Mouse (Mus musculus): Measurements from ENCODE around the gene Tnfrsf26. TPM values are rescaled to one million over a fixed set of nuclear protein-coding genes. Genes with fewer than 3 reads are reported as not detected.

Tnfrsf26 gene
- polyA plus RNA-seq, 1 experiment from 2014 or later: 0.30 TPM

- Histone ChIP-seq H3K27ac (ENCODE audit: low read depth) (no peak overlapping the region), H3K27me3 (replicated peaks; ENCODE audit: control insufficient read depth, insufficient read depth, low read length) (no peaks in the 10 kb centered on the region), H3K4me1 (replicated peaks; ENCODE audit: control insufficient read depth, insufficient read depth, low read length) (no peaks in the 10 kb centered on the region), H3K9me3 (ENCODE audit: control insufficient read depth, low read length) (no peaks in the 10 kb centered on the region), H3K36me3 (ENCODE audit: control insufficient read depth, insufficient read depth, low read length) (no peaks in the 10 kb centered on the region), H3K9ac (ENCODE audit: low read length) (no peak overlapping the region), H3K4me2 (ENCODE audit: low read length) (no peak overlapping the region), H3K4me3 (ENCODE audit: low read depth, low read length) (no peak overlapping the region)
- ATAC-seq (replicated peaks; ENCODE audit: low FRiP score, low TSS enrichment, low read depth): no peak
- 58% methylated on average over 2 of the region's 2 CpGs for WGBS
- DNase-seq (ENCODE audit: low spot score): no peak
Measured at GRCm38 (mm10) chr7:143631503-143631902, 3.0 kb upstream of the Tnfrsf26 start.

- Histone ChIP-seq H3K4me1 (replicated peaks; ENCODE audit: control insufficient read depth, insufficient read depth, low read length) (no peaks in the 10 kb centered on the region), H3K4me3 (ENCODE audit: low read depth, low read length) (no peak overlapping the region), H3K9me3 (ENCODE audit: control insufficient read depth, low read length) (no peaks in the 10 kb centered on the region), H3K9ac (ENCODE audit: low read length) (no peak overlapping the region), H3K4me2 (ENCODE audit: low read length) (no peak overlapping the region), H3K27ac (ENCODE audit: low read depth) (no peak overlapping the region), H3K27me3 (replicated peaks; ENCODE audit: control insufficient read depth, insufficient read depth, low read length) (no peaks in the 10 kb centered on the region), H3K36me3 (ENCODE audit: control insufficient read depth, insufficient read depth, low read length) (no peaks in the 10 kb centered on the region)
- 20% methylated on average over 1 of the region's 1 CpGs for WGBS
- DNase-seq (ENCODE audit: low spot score) (no peak), ATAC-seq (replicated peaks; ENCODE audit: low FRiP score, low TSS enrichment, low read depth) (no peak)
Measured at GRCm38 (mm10) chr7:143629501-143629900, 979 bp upstream of the Tnfrsf26 start.

- Histone ChIP-seq H3K4me2 (ENCODE audit: low read length) (no peak overlapping the region), H3K36me3 (ENCODE audit: control insufficient read depth, insufficient read depth, low read length) (no peaks in the 10 kb centered on the region), H3K27me3 (replicated peaks; ENCODE audit: control insufficient read depth, insufficient read depth, low read length) (no peaks in the 10 kb centered on the region), H3K27ac (ENCODE audit: low read depth) (no peak overlapping the region), H3K4me1 (replicated peaks; ENCODE audit: control insufficient read depth, insufficient read depth, low read length) (no peaks in the 10 kb centered on the region), H3K9ac (ENCODE audit: low read length) (no peak overlapping the region), H3K9me3 (ENCODE audit: control insufficient read depth, low read length) (no peaks in the 10 kb centered on the region), H3K4me3 (ENCODE audit: low read depth, low read length) (no peak overlapping the region)
- 61% methylated on average over 10 of the region's 10 CpGs for WGBS
- DNase-seq (ENCODE audit: low spot score) (no peak), ATAC-seq (replicated peaks; ENCODE audit: low FRiP score, low TSS enrichment, low read depth) (no peak)
Measured at GRCm38 (mm10) chr7:143627555-143628286, 801 bp downstream of the Tnfrsf26 start.

GRCm38 (mm10) chr7:143626178-143626577 lies 2.3 kb downstream of the Tnfrsf26 start:
- Histone ChIP-seq H3K27me3 (replicated peaks; ENCODE audit: control insufficient read depth, insufficient read depth, low read length) (no peaks in the 10 kb centered on the region), H3K4me2 (ENCODE audit: low read length) (no peak overlapping the region), H3K4me3 (ENCODE audit: low read depth, low read length) (no peak overlapping the region), H3K9me3 (ENCODE audit: control insufficient read depth, low read length) (no peaks in the 10 kb centered on the region), H3K9ac (ENCODE audit: low read length) (no peak overlapping the region), H3K4me1 (replicated peaks; ENCODE audit: control insufficient read depth, insufficient read depth, low read length) (no peaks in the 10 kb centered on the region), H3K36me3 (ENCODE audit: control insufficient read depth, insufficient read depth, low read length) (no peaks in the 10 kb centered on the region), H3K27ac (ENCODE audit: low read depth) (no peak overlapping the region)
- ATAC-seq (replicated peaks; ENCODE audit: low FRiP score, low TSS enrichment, low read depth) (no peak), DNase-seq (ENCODE audit: low spot score) (no peak)
- WGBS: 63% methylated on average over 2 of the region's 2 CpGs

GRCm38 (mm10) chr7:143625151-143625550 lies 3.4 kb downstream of the Tnfrsf26 start:
- Histone ChIP-seq H3K4me1 (replicated peaks; ENCODE audit: control insufficient read depth, insufficient read depth, low read length) (no peaks in the 10 kb centered on the region), H3K27me3 (replicated peaks; ENCODE audit: control insufficient read depth, insufficient read depth, low read length) (no peaks in the 10 kb centered on the region), H3K9ac (ENCODE audit: low read length) (no peak overlapping the region), H3K27ac (ENCODE audit: low read depth) (no peak overlapping the region), H3K4me2 (ENCODE audit: low read length) (no peak overlapping the region), H3K4me3 (ENCODE audit: low read depth, low read length) (no peak overlapping the region), H3K9me3 (ENCODE audit: control insufficient read depth, low read length) (no peaks in the 10 kb centered on the region), H3K36me3 (ENCODE audit: control insufficient read depth, insufficient read depth, low read length) (no peaks in the 10 kb centered on the region)
- WGBS: 65% methylated on average over 5 of the region's 5 CpGs
- ATAC-seq (replicated peaks; ENCODE audit: low FRiP score, low TSS enrichment, low read depth) (no peak), DNase-seq (ENCODE audit: low spot score) (no peak)

- 78% methylated on average over 3 of the region's 3 CpGs for WGBS
Measured at GRCm38 (mm10) chr7:143624561-143624960, 4.0 kb downstream of the Tnfrsf26 start.

GRCm38 (mm10) chr7:143620951-143621350 lies 7.6 kb downstream of the Tnfrsf26 start:
- no peak overlapping the region for H3K9ac ChIP-seq (ENCODE audit: low read length)
- no peak overlapping the region for H3K4me2 ChIP-seq (ENCODE audit: low read length)
- no peak for DNase-seq (ENCODE audit: low spot score)
- 58% methylated on average over 1 of the region's 1 CpGs for WGBS
- H3K36me3 ChIP-seq (ENCODE audit: control insufficient read depth, insufficient read depth, low read length): no peaks in the 10 kb centered on the region
- no peak overlapping the region for H3K27ac ChIP-seq (ENCODE audit: low read depth)
- ATAC-seq (replicated peaks; ENCODE audit: low FRiP score, low TSS enrichment, low read depth): no peak
- no peaks in the 10 kb centered on the region for H3K4me1 ChIP-seq (replicated peaks; ENCODE audit: control insufficient read depth, insufficient read depth, low read length)
- no peak overlapping the region for H3K4me3 ChIP-seq (ENCODE audit: low read depth, low read length)
- H3K9me3 ChIP-seq (ENCODE audit: control insufficient read depth, low read length): no peaks in the 10 kb centered on the region
- H3K27me3 ChIP-seq (replicated peaks; ENCODE audit: control insufficient read depth, insufficient read depth, low read length): no peaks in the 10 kb centered on the region

More at GRCm38 (mm10) chr7:143624561-143624960, 4.0 kb downstream of the Tnfrsf26 start:
- ATAC-seq (replicated peaks; ENCODE audit: low FRiP score, low TSS enrichment, low read depth) (no peak), DNase-seq (ENCODE audit: low spot score) (no peak)
- H3K27ac ChIP-seq (ENCODE audit: low read depth): no peak overlapping the region
- H3K9ac ChIP-seq (ENCODE audit: low read length): no peak overlapping the region
- no peaks in the 10 kb centered on the region for H3K36me3 ChIP-seq (ENCODE audit: control insufficient read depth, insufficient read depth, low read length)
- H3K27me3 ChIP-seq (replicated peaks; ENCODE audit: control insufficient read depth, insufficient read depth, low read length): no peaks in the 10 kb centered on the region
- no peaks in the 10 kb centered on the region for H3K4me1 ChIP-seq (replicated peaks; ENCODE audit: control insufficient read depth, insufficient read depth, low read length)
- H3K9me3 ChIP-seq (ENCODE audit: control insufficient read depth, low read length): no peaks in the 10 kb centered on the region
- H3K4me3 ChIP-seq (ENCODE audit: low read depth, low read length): no peak overlapping the region
- H3K4me2 ChIP-seq (ENCODE audit: low read length): no peak overlapping the region

- no peak overlapping the region for H3K4me3 ChIP-seq (ENCODE audit: low read depth, low read length)
- H3K4me1 ChIP-seq (replicated peaks; ENCODE audit: control insufficient read depth, insufficient read depth, low read length): no peaks in the 10 kb centered on the region
- no peaks in the 10 kb centered on the region for H3K27me3 ChIP-seq (replicated peaks; ENCODE audit: control insufficient read depth, insufficient read depth, low read length)
- ATAC-seq (replicated peaks; ENCODE audit: low FRiP score, low TSS enrichment, low read depth): no peak
- WGBS: 57% methylated on average over 9 of the region's 9 CpGs
- no peak for DNase-seq (ENCODE audit: low spot score)
- no peak overlapping the region for H3K27ac ChIP-seq (ENCODE audit: low read depth)
- no peak overlapping the region for H3K4me2 ChIP-seq (ENCODE audit: low read length)
- H3K9me3 ChIP-seq (ENCODE audit: control insufficient read depth, low read length): 0 out of 2 replicates have a peak, but pooled peaks cover 3% of the 10 kb centered on the region
- H3K36me3 ChIP-seq (ENCODE audit: control insufficient read depth, insufficient read depth, low read length): no peaks in the 10 kb centered on the region
- no peak overlapping the region for H3K9ac ChIP-seq (ENCODE audit: low read length)
Measured at GRCm38 (mm10) chr7:143614404-143615135, 14.0 kb downstream of the Tnfrsf26 start.
